Mouse (Mus musculus) megakaryocyte-erythroid progenitor cell, adult 5-6 weeks (primary cell): ENCODE data around the gene Slc34a3. TPM values are rescaled to one million over a fixed set of nuclear protein-coding genes. Genes with fewer than 3 reads are reported as not detected.

Experiments used
- ATAC-seq: replicated peaks from 2 replicates; pipeline ENCODE4 v1.8.0; 2016; ENCODE audit warnings: mild to moderate bottlenecking, inconsistent platforms; ENCODE audit not compliant: severe bottlenecking, poor library complexity, low FRiP score, low TSS enrichment
- total RNA-seq, 2 experiments: library from RNA; stranded (forward) in 1 of 2; stranded (reverse) in 1 of 2; fragments of 200-1000, 215-1000 nt in 1 of 2; fragments of >200 nt in 1 of 2; fragmentation: Nextera tagmentation in 1 of 2; gene quantifications; 2 replicates each; pipeline ENCODE4 v1.2.3; 2014 to 2017

The Slc34a3 gene
- total RNA-seq, 2 experiments from 2014 or later, result not detected

- peak; percentile 62 for ATAC-seq
These were observed 22.4 kb upstream of the Slc34a3 start for GRCm38 (mm10) chr2:25256443-25257109.

GRCm38 (mm10) chr2:25255284-25255779 lies 21.2 kb upstream of the Slc34a3 start, which contains the start of gene Tmem203:
Gene Tmem203 (plus strand): TSS chr2:25255439.
- peak; percentile 82 for ATAC-seq

- no peak for ATAC-seq
These were observed 18.2 kb upstream of the Slc34a3 start for GRCm38 (mm10) chr2:25252331-25252730.

GRCm38 (mm10) chr2:25246183-25247072 lies 12.3 kb upstream of the Slc34a3 start, which contains the start of gene AL732309.1:
Gene AL732309.1 (minus strand): TSS chr2:25246863.
- ATAC-seq, result no peak

GRCm38 (mm10) chr2:25244144-25244543 lies 10.0 kb upstream of the Slc34a3 start:
- no peak for ATAC-seq

- no peak for ATAC-seq
These were observed 9.2 kb upstream of the Slc34a3 start for GRCm38 (mm10) chr2:25243342-25243741.

GRCm38 (mm10) chr2:25242101-25242506 lies 7.9 kb upstream of the Slc34a3 start, which contains the start of the genes Rnf208 and Cysrt1:
Gene Rnf208 (plus strand): TSS chr2:25242255.
Gene Cysrt1 (minus strand): TSS chr2:25242452.
- no peak for ATAC-seq

GRCm38 (mm10) chr2:25241438-25241775 lies 7.2 kb upstream of the Slc34a3 start:
- ATAC-seq, result no peak

GRCm38 (mm10) chr2:25240723-25241437 lies 6.7 kb upstream of the Slc34a3 start:
- peak; percentile 74 for ATAC-seq

- no peak for ATAC-seq
These were observed 6.1 kb upstream of the Slc34a3 start for GRCm38 (mm10) chr2:25240310-25240709.

- no peak for ATAC-seq
These were observed 5.6 kb upstream of the Slc34a3 start for GRCm38 (mm10) chr2:25239766-25240165.

- ATAC-seq, result no peak
These were observed 3.9 kb upstream of the Slc34a3 start for GRCm38 (mm10) chr2:25238106-25238505.

GRCm38 (mm10) chr2:25237522-25237921 lies 3.4 kb upstream of the Slc34a3 start:
- ATAC-seq, result no peak

- no peak for ATAC-seq
These were observed 2.5 kb upstream of the Slc34a3 start, which contains the start of gene Rnf224 for GRCm38 (mm10) chr2:25236614-25237013. Gene Rnf224 (minus strand): TSS chr2:25236787.

GRCm38 (mm10) chr2:25234551-25235220 lies 522 bp upstream of the Slc34a3 start:
- ATAC-seq, result no peak

- ATAC-seq, result no peak
These were observed 743 bp downstream of the Slc34a3 start for GRCm38 (mm10) chr2:25233421-25233820.

- no peak for ATAC-seq
These were observed 3.1 kb downstream of the Slc34a3 start for GRCm38 (mm10) chr2:25231038-25231437.

- no peak for ATAC-seq
These were observed 3.6 kb downstream of the Slc34a3 start for GRCm38 (mm10) chr2:25230581-25230980.

GRCm38 (mm10) chr2:25229582-25229981 lies 4.6 kb downstream of the Slc34a3 start:
- ATAC-seq, result no peak
